Mouse (Mus musculus): ENCODE measurements around the gene Atp5g2. TPM values are rescaled to one million over a fixed set of nuclear protein-coding genes. Genes with fewer than 3 reads are reported as not detected.

Atp5g2 gene
- 463 and 574 TPM in 2 replicates for polyA plus RNA-seq (2012; rRNA removed)

DNA sequence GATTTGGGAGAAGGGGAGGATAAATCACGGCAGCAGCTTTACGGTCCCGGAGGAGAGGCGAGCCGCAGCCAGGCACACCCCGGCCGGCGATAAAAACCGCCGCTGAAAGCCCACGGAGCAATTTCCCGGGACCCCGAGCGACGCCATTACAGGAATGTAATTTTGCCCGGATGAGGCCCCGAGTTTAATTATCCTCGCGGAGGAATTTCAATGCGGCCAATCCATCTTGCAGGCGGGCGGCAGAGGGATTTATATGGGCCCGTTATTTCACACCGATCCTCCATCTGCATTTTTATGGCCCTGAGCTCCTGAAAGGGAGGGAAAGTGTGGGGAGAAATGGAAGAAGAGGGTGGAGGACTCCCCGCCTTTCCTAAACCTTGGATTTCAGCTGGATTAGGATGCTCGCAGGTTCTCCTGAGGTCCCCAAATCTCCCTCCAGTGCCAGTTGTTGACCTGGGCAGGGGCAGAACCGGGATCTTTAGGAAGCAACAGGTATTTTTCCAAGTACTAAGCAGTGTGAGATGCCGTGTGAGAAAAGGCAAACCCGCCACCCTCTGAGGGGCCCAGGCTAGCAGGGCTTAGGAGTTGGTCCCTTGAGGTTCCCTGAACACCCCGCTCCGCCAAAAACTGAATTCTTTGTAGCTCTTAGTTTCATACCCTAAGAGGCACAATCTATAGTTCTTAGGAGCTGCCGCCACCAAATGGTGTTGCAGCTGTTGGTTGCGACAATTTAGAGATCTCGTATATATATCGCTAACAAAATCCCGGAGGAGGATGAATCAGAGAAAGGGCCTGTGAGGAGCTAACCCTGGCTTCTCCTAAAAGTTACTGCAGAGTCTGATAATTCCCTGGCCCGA is at the start of gene Atp5g2:
Gene Atp5g2 (minus strand): TSS at position 138 of the 857 bp plus-strand sequence.

DNA sequence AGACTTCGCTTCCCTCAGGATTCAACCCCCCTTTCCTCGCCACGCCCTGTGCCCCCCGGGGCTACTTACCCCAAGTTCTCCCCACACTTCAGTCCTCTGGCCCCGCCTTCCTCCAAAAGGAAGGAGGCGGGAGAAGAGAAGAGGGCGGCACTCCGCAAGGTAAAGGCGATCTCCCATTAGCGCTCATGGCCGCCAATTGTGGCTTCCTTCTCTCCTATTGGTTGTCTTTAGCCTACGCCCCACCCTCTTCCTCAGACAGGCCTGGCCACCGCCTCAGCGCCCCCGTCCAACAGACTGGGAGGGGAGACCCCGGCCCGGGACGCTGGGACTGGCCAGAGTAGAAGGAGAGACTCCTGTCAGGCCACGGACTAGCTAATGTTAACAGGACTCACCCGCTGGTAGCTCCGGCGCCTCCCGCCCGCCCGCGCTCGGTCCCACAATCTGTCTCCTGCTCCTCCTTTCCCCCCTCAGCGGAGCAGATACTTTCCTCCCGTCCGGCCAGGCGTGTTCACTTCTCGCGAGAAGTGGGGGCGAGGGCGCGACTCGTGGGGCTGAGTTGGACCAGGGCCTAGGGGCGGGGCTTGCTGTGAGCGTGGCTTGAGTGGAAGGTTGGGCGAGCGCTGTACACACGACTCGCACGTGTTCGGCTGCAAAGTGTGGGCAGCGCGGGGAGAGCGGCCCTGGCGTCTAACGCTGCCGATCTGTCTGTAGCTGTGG is 47.0 kb downstream of the Atp5g2 start, which contains the start of the genes Gm28047 and Atf7:
Gene Gm28047 (minus strand): TSS at position 98 of the 717 bp plus-strand sequence.
Gene Atf7 (minus strand): TSS at position 495 of the 717 bp plus-strand sequence.

Other genes with a start within 250 kb of the Atp5g2 start
- 2.6 and 6.6 TPM in 2 replicates for gene Amhr2, start 227.0 kb downstream of the Atp5g2 start, polyA plus RNA-seq (2012; rRNA removed)
- gene Prr13, start 213.3 kb downstream of the Atp5g2 start, polyA plus RNA-seq (2012; rRNA removed), result 485 and 586 TPM in 2 replicates
- 195 and 199 TPM in 2 replicates for gene Pcbp2, start 201.8 kb downstream of the Atp5g2 start, polyA plus RNA-seq (2012; rRNA removed)
- gene Gm10337, start 168.6 kb downstream of the Atp5g2 start, polyA plus RNA-seq (2012; rRNA removed), result not detected in 2 replicates
- gene Map3k12, start 155.3 kb downstream of the Atp5g2 start, polyA plus RNA-seq (2012; rRNA removed), result 1.8 and 2.4 TPM in 2 replicates
- gene Tarbp2, start 154.2 kb downstream of the Atp5g2 start, polyA plus RNA-seq (2012; rRNA removed), result 52.2 and 62.0 TPM in 2 replicates
- gene Npff, start 147.4 kb downstream of the Atp5g2 start, polyA plus RNA-seq (2012; rRNA removed), result 2.6 and 5.3 TPM in 2 replicates
- not detected in 2 replicates for gene Gm28047, start 47.3 kb downstream of the Atp5g2 start, polyA plus RNA-seq (2012; rRNA removed)
- gene Atf7, start 46.9 kb downstream of the Atp5g2 start, polyA plus RNA-seq (2012; rRNA removed), result 15.2 and 41.1 TPM in 2 replicates
- 13.2 and 17.4 TPM in 2 replicates for gene Calcoco1, start 49.8 kb upstream of the Atp5g2 start, polyA plus RNA-seq (2012; rRNA removed)
- gene Hoxc13, start 248.8 kb upstream of the Atp5g2 start, polyA plus RNA-seq (2012; rRNA removed), result not detected in 2 replicates